Mouse (Mus musculus) hindbrain, embryonic 12.5 days (tissue): ENCODE data around the gene Rassf5. TPM values are rescaled to one million over a fixed set of nuclear protein-coding genes. Genes with fewer than 3 reads are reported as not detected.

Experiments
- ATAC-seq: fragments of 200-750 bp; cut with Nextera tagmentation; 2 replicates; pipeline ENCODE4 v1.8.0; 2017; ENCODE audit warnings: moderate TSS enrichment; ENCODE audit not compliant: low FRiP score
- H3K27ac ChIP-seq: fragments of 300-500 bp; sonication (generic); 2 replicates; pipeline ENCODE4 v1.5.1; 2016; ENCODE audit warnings: mild to moderate bottlenecking
- H3K27me3 ChIP-seq: fragments of 300-500 bp; sonication (generic); 2 replicates; pipeline ENCODE4 v1.6.1; 2016; ENCODE audit warnings: mild to moderate bottlenecking
- H3K36me3 ChIP-seq: fragments of 300-500 bp; sonication (generic); 2 replicates; pipeline ENCODE4 v1.6.1; 2016; ENCODE audit warnings: mild to moderate bottlenecking
- H3K4me1 ChIP-seq: fragments of 300-500 bp; sonication (generic); 2 replicates; pipeline ENCODE4 v1.6.1; 2016
- H3K4me2 ChIP-seq: fragments of 300-500 bp; sonication (generic); replicated peaks from 2 replicates; pipeline ENCODE4 v1.6.1; 2016; ENCODE audit warnings: mild to moderate bottlenecking
- H3K4me3 ChIP-seq: fragments of 300-500 bp; sonication (generic); 2 replicates; pipeline ENCODE4 v1.5.1; 2016; ENCODE audit warnings: mild to moderate bottlenecking
- H3K9ac ChIP-seq: fragments of 300-500 bp; sonication (generic); 2 replicates; pipeline ENCODE4 v1.6.1; 2016; ENCODE audit warnings: mild to moderate bottlenecking, moderate library complexity
- H3K9me3 ChIP-seq: fragments of 300-500 bp; sonication (generic); replicated peaks from 2 replicates; pipeline ENCODE4 v1.6.1; 2016; ENCODE audit warnings: mild to moderate bottlenecking
- WGBS: fragments of 180-500 bp; shearing (Covaris S2); methylation state at CpG from one replicate; pipeline ENCODE4 v1.1.7; 2016; 5-methylcytosine and 5-hydroxymethylcytosine counted together
- polyA plus RNA-seq: library from polyadenylated mRNA; unstranded; fragments of >200 nt; fragmentation: Nextera tagmentation; extraction: Ambion mirVana; gene quantifications from 2 replicates; pipeline ENCODE4 v1.2.1, GENCODE M21; 2016

Gene Rassf5
- polyA plus RNA-seq, 1 experiment from 2014 or later = 1.8 TPM

DNA sequence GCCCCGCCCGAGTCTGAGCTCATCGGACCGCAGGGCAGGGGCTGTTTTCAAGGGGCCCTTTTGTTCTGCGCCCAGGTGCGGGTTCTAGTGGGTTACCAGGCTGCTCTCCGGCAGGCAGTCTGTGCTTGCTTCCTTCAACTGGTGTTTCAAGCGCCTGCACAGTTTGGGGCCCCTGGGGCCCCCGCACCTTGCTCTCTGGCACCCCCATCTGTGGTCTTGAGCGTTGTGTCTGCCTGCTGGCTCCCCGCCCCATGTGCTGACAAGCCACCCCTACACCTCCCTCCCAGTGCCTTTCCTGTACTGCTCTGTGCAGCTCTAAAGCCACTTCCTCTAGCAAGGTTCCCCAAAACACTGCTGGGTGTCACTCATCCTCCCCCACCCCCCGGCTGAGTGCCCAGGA lies 45.1 kb downstream of the Rassf5 start:
- 0 out of 2 replicates have a peak, but pooled peaks cover 4% of the 10 kb centered on the region for H3K27me3 ChIP-seq
- no peaks in the 10 kb centered on the region for H3K9me3 ChIP-seq
- no peak for ATAC-seq
- no peak overlapping the region for H3K9ac ChIP-seq
- H3K4me3 ChIP-seq = no peak overlapping the region
- 63% methylated on average over 12 of the region's 12 CpGs for WGBS
- H3K4me1 ChIP-seq = no peaks in the 10 kb centered on the region
- H3K36me3 ChIP-seq = no peaks in the 10 kb centered on the region
- H3K4me2 ChIP-seq = no peak overlapping the region
- no peak overlapping the region for H3K27ac ChIP-seq

DNA sequence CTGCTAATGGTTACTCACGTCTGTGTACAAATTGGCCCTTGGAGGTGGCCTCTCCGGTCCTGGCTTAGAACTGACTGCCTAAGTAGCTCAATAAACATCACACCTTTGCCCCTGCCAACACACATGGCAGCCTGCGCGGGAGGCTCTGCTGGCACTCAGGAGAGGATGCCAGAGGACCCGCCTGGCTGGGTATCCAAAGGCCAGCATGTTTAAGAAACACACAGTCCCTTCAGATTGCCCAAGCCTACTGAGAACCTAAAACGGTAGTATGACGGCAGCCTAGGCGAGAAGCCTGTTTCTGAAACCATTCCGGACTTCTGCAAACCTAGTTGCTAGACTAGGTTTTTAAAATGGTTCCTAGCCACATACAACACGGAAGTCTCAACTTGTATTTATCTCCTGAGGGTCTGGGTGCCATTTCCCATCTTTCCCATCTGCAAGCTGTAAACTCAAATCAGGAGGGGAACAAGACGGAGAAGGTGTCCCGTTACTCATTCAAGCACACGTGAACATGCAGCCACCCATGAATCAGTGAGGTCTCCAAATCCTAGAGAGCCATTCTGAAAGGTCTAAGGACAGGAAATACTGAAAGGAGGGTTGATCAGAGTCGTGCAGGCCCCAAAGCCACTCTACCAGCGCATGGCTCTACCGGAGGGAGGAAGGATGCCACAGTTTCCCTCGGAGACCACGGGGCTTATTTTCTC lies 45.8 kb downstream of the Rassf5 start:
- no peaks in the 10 kb centered on the region for H3K9me3 ChIP-seq
- H3K27ac ChIP-seq = no peak overlapping the region
- WGBS = 84% methylated on average over 18 of the region's 18 CpGs
- ATAC-seq = no peak
- H3K4me3 ChIP-seq = no peak overlapping the region
- H3K9ac ChIP-seq = no peak overlapping the region
- no peaks in the 10 kb centered on the region for H3K36me3 ChIP-seq
- no peaks in the 10 kb centered on the region for H3K4me1 ChIP-seq
- H3K27me3 ChIP-seq = 0 out of 2 replicates have a peak, but pooled peaks cover 4% of the 10 kb centered on the region
- H3K4me2 ChIP-seq = no peak overlapping the region

DNA sequence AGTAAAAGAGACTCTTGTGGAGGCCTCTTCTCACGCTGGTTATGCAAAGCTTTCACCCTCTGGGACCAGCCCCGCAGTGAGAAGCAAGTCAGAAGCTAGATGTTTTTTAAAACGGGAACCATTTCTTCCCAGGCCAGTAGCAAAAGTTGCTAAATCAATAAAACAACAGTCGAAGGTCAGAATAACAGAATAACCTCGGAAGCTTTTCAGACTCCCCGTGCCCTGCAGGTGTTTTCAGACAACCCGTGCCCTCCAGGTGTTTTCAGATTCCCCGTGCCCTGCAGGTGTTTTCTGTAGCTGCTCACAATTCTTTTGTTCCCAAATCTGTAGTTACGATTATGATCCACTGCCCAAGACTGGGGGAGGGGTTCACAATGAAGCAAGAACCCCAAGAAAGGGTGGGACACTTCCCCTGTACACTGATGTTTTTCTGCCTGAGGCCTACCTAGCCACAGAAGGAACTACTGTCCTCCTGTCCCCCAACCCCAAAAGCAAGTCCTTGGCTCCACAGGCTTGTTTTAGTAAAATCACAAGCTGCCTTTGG lies 46.6 kb downstream of the Rassf5 start:
- Histone ChIP-seq H3K9me3 (no peaks in the 10 kb centered on the region), H3K4me1 (no peaks in the 10 kb centered on the region), H3K4me3 (no peak overlapping the region), H3K27me3 (0 out of 2 replicates have a peak, but pooled peaks cover 4% of the 10 kb centered on the region), H3K36me3 (no peaks in the 10 kb centered on the region), H3K9ac (no peak overlapping the region), H3K4me2 (no peak overlapping the region), H3K27ac (no peak overlapping the region)
- WGBS = 71% methylated on average over 9 of the region's 9 CpGs
- no peak for ATAC-seq

DNA sequence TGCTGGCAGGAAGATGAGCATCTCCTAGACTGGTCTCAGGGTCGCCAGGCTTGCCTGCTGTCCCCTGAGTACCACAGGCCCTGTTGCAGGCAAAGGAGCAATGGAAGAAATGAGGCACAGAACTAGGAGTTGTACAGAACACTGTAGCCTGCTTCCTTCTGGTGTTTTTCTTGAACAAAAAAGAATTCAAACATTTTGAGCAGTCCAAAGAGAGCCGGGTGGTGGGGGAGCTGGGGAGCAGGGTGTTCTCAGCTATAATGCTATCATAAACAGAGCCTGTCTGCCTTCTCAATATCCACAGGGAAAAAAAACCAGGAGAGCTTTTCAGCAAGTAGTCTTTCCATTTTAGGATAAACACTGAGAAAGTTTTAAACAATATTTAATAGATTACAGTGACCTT lies 49.0 kb downstream of the Rassf5 start:
- Histone ChIP-seq H3K4me2 (no peak overlapping the region), H3K27me3 (0 out of 2 replicates have a peak, but pooled peaks cover 4% of the 10 kb centered on the region), H3K36me3 (no peaks in the 10 kb centered on the region), H3K4me3 (no peak overlapping the region), H3K4me1 (no peaks in the 10 kb centered on the region), H3K9me3 (no peaks in the 10 kb centered on the region), H3K9ac (no peak overlapping the region), H3K27ac (no peak overlapping the region)
- no peak for ATAC-seq
- 66% methylated on average over 2 of the region's 2 CpGs for WGBS

DNA sequence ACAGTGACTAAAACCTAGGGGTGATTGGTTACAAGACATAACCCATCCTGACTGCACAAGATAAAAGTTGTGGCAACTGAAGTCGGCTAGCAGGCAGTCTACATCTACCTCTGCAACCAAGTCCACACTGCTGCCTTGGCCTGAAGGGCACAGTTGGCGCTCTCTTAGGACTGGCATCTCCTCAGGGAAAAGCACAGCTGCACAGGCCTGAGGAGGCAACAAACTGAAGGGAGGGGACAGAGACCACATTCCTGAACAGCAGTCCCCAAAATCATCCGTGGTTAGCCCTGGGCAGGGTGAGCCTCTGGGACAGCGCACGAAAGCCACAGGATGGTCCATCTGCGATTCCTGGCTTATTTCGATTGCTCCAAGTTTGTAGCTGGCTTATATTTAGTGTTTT lies 49.4 kb downstream of the Rassf5 start:
- Histone ChIP-seq H3K4me3 (no peak overlapping the region), H3K9me3 (no peaks in the 10 kb centered on the region), H3K27ac (no peak overlapping the region), H3K4me2 (no peak overlapping the region), H3K4me1 (no peaks in the 10 kb centered on the region), H3K27me3 (0 out of 2 replicates have a peak, but pooled peaks cover 4% of the 10 kb centered on the region), H3K36me3 (no peaks in the 10 kb centered on the region), H3K9ac (no peak overlapping the region)
- 88% methylated on average over 7 of the region's 7 CpGs for WGBS
- ATAC-seq = no peak

DNA sequence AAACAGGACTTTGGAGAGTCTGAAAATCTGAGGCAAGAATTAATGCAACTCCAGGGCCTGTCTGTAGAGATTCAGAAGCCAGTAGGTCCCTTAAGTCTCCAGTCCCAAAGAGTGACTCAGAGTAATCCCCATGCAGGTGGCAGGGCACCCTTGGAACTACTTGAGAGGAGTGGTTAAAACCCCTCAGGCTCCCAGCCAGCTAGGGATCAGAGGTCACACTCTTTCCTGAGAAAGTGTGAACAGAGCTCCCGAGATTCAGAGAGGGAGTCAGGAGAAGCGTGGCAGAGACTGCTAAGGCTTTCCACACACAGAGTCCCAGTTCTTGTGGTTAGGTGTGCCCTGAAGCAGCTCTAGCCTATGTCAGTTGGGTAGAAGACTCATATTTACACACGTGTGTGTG lies 51.3 kb downstream of the Rassf5 start:
- H3K4me2 ChIP-seq = no peak overlapping the region
- ATAC-seq = no peak
- no peaks in the 10 kb centered on the region for H3K9me3 ChIP-seq
- no peaks in the 10 kb centered on the region for H3K4me1 ChIP-seq
- 75% methylated on average over 3 of the region's 3 CpGs for WGBS
- no peak overlapping the region for H3K4me3 ChIP-seq
- H3K27me3 ChIP-seq = no peaks in the 10 kb centered on the region
- H3K27ac ChIP-seq = no peak overlapping the region
- no peak overlapping the region for H3K9ac ChIP-seq
- no peaks in the 10 kb centered on the region for H3K36me3 ChIP-seq

DNA sequence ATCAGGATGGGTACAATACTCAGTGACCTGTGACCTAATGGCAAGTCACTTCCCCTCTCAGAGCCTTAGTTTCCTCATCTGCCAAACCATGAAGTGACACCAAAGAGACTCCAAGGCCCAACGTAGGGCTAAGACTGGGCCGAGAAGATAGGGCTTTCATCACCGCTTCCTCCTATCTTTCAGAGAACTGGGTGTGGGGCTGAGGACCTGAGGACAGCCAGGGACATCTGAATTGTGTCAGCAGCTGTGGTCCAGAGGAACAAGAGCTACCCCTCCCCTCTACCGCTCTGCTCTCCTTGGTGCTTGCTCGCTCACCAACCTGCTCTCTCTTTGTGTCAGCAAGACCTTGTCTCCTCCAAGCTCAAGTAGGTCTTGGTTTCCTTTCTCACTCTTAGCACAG lies 56.4 kb downstream of the Rassf5 start:
- WGBS = 93% methylated on average over 5 of the region's 5 CpGs
- H3K9me3 ChIP-seq = no peaks in the 10 kb centered on the region

DNA sequence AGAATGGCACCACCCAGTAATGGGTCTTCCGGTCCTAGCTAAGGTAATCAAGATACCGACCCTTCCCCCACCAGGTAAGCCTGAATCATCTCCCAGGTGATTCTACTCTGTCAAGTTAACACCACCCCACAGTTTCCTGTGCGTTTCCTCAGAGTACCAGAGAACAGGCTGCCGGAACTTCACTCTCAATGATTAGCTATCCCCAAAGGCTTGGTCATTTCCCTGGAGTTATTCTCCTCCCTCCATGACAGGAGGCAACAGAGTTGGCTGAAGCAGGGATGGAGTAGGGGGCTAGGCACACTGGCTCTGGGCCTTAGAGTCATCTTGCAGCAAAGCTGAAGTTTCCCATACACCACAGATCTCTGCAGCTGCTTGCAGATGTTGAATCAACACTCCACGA lies 57.2 kb downstream of the Rassf5 start:
- ATAC-seq = no peak
- no peaks in the 10 kb centered on the region for H3K9me3 ChIP-seq

More for the DNA sequence above, 56.4 kb downstream of the Rassf5 start:
- H3K4me1 ChIP-seq = no peaks in the 10 kb centered on the region
- H3K4me3 ChIP-seq = no peak overlapping the region
- H3K4me2 ChIP-seq = no peak overlapping the region
- no peak overlapping the region for H3K27ac ChIP-seq
- H3K9ac ChIP-seq = no peak overlapping the region
- no peaks in the 10 kb centered on the region for H3K36me3 ChIP-seq
- no peak for ATAC-seq
- no peaks in the 10 kb centered on the region for H3K27me3 ChIP-seq

DNA sequence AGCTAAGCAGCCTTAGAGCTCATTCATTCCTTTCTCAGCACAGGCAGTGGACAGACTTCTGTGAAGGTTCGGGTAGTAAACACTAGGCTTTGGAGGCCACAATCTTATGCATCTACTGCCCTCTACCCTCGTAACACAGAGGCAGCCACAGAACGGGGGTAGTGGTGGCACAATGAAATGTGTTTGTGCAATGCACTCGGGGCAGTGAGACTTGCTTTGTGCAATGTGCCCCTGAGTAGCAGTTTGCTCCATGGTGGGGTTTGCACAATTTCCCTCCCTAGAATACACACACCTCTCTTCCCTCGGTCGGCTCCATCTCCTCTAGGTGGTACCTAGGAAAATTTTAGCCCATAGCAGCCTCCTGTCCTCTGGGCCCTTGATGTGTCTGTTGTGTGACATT lies 58.1 kb downstream of the Rassf5 start:
- no peak overlapping the region for H3K4me2 ChIP-seq
- H3K27me3 ChIP-seq = no peaks in the 10 kb centered on the region
- no peak for ATAC-seq
- H3K9ac ChIP-seq = no peak overlapping the region
- H3K9me3 ChIP-seq = no peaks in the 10 kb centered on the region
- H3K27ac ChIP-seq = no peak overlapping the region
- H3K4me3 ChIP-seq = no peak overlapping the region
- H3K36me3 ChIP-seq = no peaks in the 10 kb centered on the region
- 79% methylated on average over 6 of the region's 6 CpGs for WGBS
- H3K4me1 ChIP-seq = no peaks in the 10 kb centered on the region

More for the DNA sequence above, 57.2 kb downstream of the Rassf5 start:
- Histone ChIP-seq H3K4me2 (no peak overlapping the region), H3K4me3 (no peak overlapping the region), H3K9ac (no peak overlapping the region), H3K27ac (no peak overlapping the region), H3K36me3 (no peaks in the 10 kb centered on the region), H3K27me3 (no peaks in the 10 kb centered on the region), H3K4me1 (no peaks in the 10 kb centered on the region)
- 94% methylated on average over 5 of the region's 5 CpGs for WGBS

DNA sequence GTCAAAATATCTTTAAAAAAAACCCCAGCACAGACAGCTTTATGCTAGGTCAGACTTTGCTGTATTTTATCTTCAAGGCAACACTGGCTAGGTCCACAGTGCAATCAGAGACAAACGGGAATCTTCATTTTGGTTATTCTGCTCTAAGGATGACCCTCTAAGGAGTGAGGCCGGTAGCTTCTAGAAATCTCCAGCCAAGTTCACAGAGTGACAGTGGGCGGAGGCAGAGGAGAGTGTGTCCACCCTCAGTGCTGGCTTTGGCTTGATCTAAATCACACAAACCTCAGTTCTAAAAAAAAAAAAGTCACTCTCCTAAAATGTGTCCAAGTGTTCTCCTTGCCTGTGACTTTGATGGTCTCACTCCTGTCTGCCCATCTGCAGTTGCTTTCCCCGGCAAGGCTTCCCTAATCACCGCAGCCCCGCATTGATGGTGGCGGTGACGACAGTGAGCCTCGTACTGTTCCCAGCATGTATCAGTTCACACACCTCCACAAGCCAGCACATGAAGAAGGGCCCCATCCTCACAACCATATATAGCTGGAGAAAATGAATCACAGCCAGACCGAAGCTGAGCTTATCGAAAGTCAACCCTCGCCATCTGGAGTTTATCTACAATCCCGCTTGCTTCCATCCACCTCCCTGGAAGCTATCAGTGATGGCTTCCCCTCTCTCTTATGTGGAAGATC lies 59.1 kb downstream of the Rassf5 start:
- 89% methylated on average over 13 of the region's 13 CpGs for WGBS
- no peaks in the 10 kb centered on the region for H3K27me3 ChIP-seq
- no peak overlapping the region for H3K4me3 ChIP-seq
- ATAC-seq = no peak
- H3K9ac ChIP-seq = no peak overlapping the region
- no peak overlapping the region for H3K27ac ChIP-seq
- H3K9me3 ChIP-seq = no peaks in the 10 kb centered on the region
- no peak overlapping the region for H3K4me2 ChIP-seq
- H3K36me3 ChIP-seq = no peaks in the 10 kb centered on the region
- H3K4me1 ChIP-seq = no peaks in the 10 kb centered on the region

DNA sequence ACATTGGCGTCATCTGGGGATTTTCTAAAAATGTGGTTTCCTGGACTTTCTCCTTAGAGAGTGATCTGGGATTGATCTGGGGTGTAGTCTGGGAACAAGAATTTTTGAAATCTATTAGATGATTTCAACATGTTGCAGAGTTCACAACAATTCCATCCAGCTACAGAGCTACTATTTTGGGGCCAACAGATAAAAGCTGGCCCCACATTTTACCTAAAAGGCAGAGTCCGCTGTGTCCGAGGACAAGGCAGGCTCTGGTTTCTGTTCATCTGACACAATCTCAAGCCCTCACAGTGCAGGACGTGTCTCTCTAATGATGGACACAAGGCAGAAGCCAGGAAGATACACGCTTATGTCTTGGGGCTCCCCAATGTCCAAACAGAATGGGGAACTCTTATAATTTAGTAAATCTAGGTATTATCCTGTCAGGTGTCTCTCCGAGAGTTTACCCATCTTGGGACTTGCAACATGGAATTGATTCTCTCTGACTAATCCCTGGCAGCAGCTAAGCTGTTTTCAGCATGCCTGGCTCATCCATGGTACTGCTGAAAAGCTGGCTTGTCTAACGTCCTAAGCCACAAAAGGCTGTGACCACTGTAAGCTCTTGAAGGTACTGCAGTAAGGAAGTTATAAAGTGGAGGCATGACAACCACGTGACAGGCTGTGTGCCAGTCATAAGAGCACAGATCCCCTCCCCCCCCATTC lies 60.0 kb downstream of the Rassf5 start:
- no peak overlapping the region for H3K4me2 ChIP-seq
- H3K27me3 ChIP-seq = no peaks in the 10 kb centered on the region
- H3K4me3 ChIP-seq = no peak overlapping the region
- H3K27ac ChIP-seq = no peak overlapping the region
- WGBS = 81% methylated on average over 8 of the region's 8 CpGs
- H3K4me1 ChIP-seq = no peaks in the 10 kb centered on the region
- no peak for ATAC-seq
- no peak overlapping the region for H3K9ac ChIP-seq
- peaks cover 5% of the 10 kb centered on the region for H3K36me3 ChIP-seq
- no peaks in the 10 kb centered on the region for H3K9me3 ChIP-seq

DNA sequence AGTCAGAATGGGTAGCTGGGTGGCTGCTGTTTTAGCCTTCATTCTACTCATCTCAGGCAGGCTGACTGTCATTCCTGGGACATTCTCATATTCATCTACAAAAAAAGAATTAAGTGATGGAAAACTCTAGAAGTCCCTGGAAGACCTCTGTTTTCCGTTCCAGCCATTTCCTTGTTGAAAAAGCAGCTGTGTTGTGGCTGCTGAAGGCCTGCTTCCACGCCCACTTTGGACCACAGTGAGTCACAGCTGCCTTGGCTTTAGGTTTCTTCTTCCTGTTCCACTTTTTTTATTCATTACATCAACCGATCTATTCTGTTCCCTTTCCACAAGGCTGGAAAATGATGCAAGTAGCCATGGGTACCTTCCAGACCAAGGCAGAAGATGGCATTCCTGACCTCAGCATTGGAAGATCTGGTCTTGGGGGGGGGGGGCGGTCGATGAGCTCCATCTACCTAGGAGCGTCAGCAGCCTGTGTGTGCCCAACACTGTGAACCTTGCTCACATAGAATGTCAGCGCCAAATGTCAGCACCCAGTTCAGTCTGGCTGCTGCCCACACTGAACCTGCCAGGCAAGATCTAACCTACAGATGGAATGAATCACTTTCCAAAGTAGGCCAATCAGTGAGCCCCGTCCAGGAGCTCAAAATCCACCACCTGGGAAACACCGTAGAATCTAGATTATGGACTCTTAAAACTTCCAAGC lies 60.7 kb downstream of the Rassf5 start:
- H3K4me2 ChIP-seq = no peak overlapping the region
- H3K27me3 ChIP-seq = no peaks in the 10 kb centered on the region
- peaks cover 5% of the 10 kb centered on the region for H3K36me3 ChIP-seq
- 91% methylated on average over 9 of the region's 9 CpGs for WGBS
- H3K27ac ChIP-seq = no peak overlapping the region
- ATAC-seq = no peak
- H3K9ac ChIP-seq = no peak overlapping the region
- no peaks in the 10 kb centered on the region for H3K9me3 ChIP-seq
- no peak overlapping the region for H3K4me3 ChIP-seq
- H3K4me1 ChIP-seq = no peaks in the 10 kb centered on the region
